Mouse (Mus musculus) hindbrain, embryonic 14.5 days (tissue): ENCODE measurements at regions not wholly inside any gene's neighbourhood (a gene's known extent, or its start where the extent isn't known, plus 50 kb on each side); places are given as distances from the start of the nearest gene placed in this dataset.

Source experiments
- ATAC-seq: fragments of 200-750 bp; cut with Nextera tagmentation; 2 replicates; pipeline ENCODE4 v1.8.0; 2017; ENCODE audit warnings: moderate number of reproducible peaks, mild to moderate bottlenecking, moderate TSS enrichment, moderate library complexity; ENCODE audit not compliant: low FRiP score
- DNase-seq: peaks from one replicate; pipeline ENCODE4 v3.0.0-alpha.2; 2015; ENCODE audit warnings: low spot score
- H3K27ac ChIP-seq: fragments of 300-500 bp; sonication (generic); 2 replicates; pipeline ENCODE4 v1.5.1; 2014; ENCODE audit warnings: mild to moderate bottlenecking, moderate library complexity
- H3K27me3 ChIP-seq: fragments of 300-500 bp; sonication (generic); 2 replicates; pipeline ENCODE4 v1.6.1; 2014; ENCODE audit warnings: mild to moderate bottlenecking, low read length, mixed read lengths; ENCODE audit not compliant: control insufficient read depth, insufficient read depth
- H3K36me3 ChIP-seq: fragments of 300-500 bp; sonication (generic); replicated peaks from 2 replicates; pipeline ENCODE4 v1.6.1; 2014; ENCODE audit not compliant: control insufficient read depth, insufficient read depth
- H3K4me1 ChIP-seq: fragments of 300-500 bp; sonication (generic); replicated peaks from 2 replicates; pipeline ENCODE4 v1.6.1; 2014; ENCODE audit warnings: antibody characterized with exemption, low read length, mixed read lengths; ENCODE audit not compliant: control insufficient read depth, insufficient read depth
- H3K4me2 ChIP-seq: fragments of 300-500 bp; sonication (generic); replicated peaks from 2 replicates; pipeline ENCODE4 v1.6.1; 2014; ENCODE audit warnings: mild to moderate bottlenecking, moderate library complexity
- H3K4me3 ChIP-seq: fragments of 300-500 bp; sonication (generic); replicated peaks from 2 replicates; pipeline ENCODE4 v1.5.1; 2014; ENCODE audit warnings: mild to moderate bottlenecking, low read length
- H3K9ac ChIP-seq: fragments of 300-500 bp; sonication (generic); 2 replicates; pipeline ENCODE4 v1.6.1; 2014
- H3K9me3 ChIP-seq: fragments of 300-500 bp; sonication (generic); 2 replicates; pipeline ENCODE4 v1.6.1; 2016; ENCODE audit warnings: low read length; ENCODE audit not compliant: control insufficient read depth
- WGBS: fragments of 180-500 bp; shearing (Covaris S2); extraction: QIAGEN DNeasy Blood & Tissue Kit; methylation state at CpG from one replicate; pipeline ENCODE4 v1.1.7; 2014; 5-methylcytosine and 5-hydroxymethylcytosine counted together

- Histone ChIP-seq H3K4me3 (no peak overlapping the region), H3K27me3 (no peaks in the 10 kb centered on the region; the same call in 1 of the 2 replicates), H3K4me2 (peak overlapping the region; percentile 15), H3K4me1 (peaks cover 27% of the 10 kb centered on the region), H3K36me3 (no peaks in the 10 kb centered on the region), H3K9ac (no peak overlapping the region), H3K27ac (peak overlapping the region; percentile 61), H3K9me3 (no peaks in the 10 kb centered on the region)
- WGBS, result 36% methylated on average over 18 of the region's 18 CpGs
- DNase-seq, result no peak
- ATAC-seq, result peak; percentile 59; the same call in 1 of the 2 replicates
Observed at GRCm38 (mm10) chr11:84725936-84726613, 93.2 kb downstream of the Mrm1 start.

- peaks cover 27% of the 10 kb centered on the region for H3K4me1 ChIP-seq
- H3K4me3 ChIP-seq, result no peak overlapping the region
- H3K27ac ChIP-seq, result peak overlapping the region; percentile 61
- ATAC-seq, result no peak
- H3K36me3 ChIP-seq, result no peaks in the 10 kb centered on the region
- WGBS, result 36% methylated on average over 11 of the region's 11 CpGs
- no peaks in the 10 kb centered on the region; the same call in 1 of the 2 replicates for H3K27me3 ChIP-seq
- no peak overlapping the region for H3K4me2 ChIP-seq
- no peak overlapping the region for H3K9ac ChIP-seq
- no peaks in the 10 kb centered on the region for H3K9me3 ChIP-seq
- DNase-seq, result no peak
Observed at GRCm38 (mm10) chr11:84725177-84725792, 94.0 kb downstream of the Mrm1 start.

- Histone ChIP-seq H3K27ac (peak overlapping the region; percentile 29; the same call in 1 of the 2 replicates), H3K9me3 (no peaks in the 10 kb centered on the region), H3K9ac (0 out of 2 replicates have a peak overlapping the region, but pooled peaks have one; percentile 18), H3K4me2 (peak overlapping the region; percentile 18), H3K4me1 (peaks cover 27% of the 10 kb centered on the region), H3K27me3 (no peaks in the 10 kb centered on the region; the same call in 1 of the 2 replicates), H3K4me3 (no peak overlapping the region), H3K36me3 (no peaks in the 10 kb centered on the region)
- DNase-seq, result peak; percentile 56
- no peak; the same call in 1 of the 2 replicates for ATAC-seq
- WGBS, result 5% methylated on average over 18 of the region's 18 CpGs
Observed at GRCm38 (mm10) chr11:84724080-84724479, 95.2 kb downstream of the Mrm1 start.

GRCm38 (mm10) chr11:84722658-84723201 lies 96.6 kb downstream of the Mrm1 start:
- H3K27me3 ChIP-seq, result no peaks in the 10 kb centered on the region; the same call in 1 of the 2 replicates
- 29% methylated on average over 12 of the region's 12 CpGs for WGBS
- no peak; the same call in 1 of the 2 replicates for ATAC-seq
- H3K36me3 ChIP-seq, result no peaks in the 10 kb centered on the region
- peak overlapping the region; percentile 64 for H3K27ac ChIP-seq
- H3K4me3 ChIP-seq, result no peak overlapping the region
- no peaks in the 10 kb centered on the region for H3K9me3 ChIP-seq
- no peak for DNase-seq
- no peak overlapping the region for H3K9ac ChIP-seq
- H3K4me1 ChIP-seq, result peaks cover 27% of the 10 kb centered on the region
- no peak overlapping the region for H3K4me2 ChIP-seq

- Histone ChIP-seq H3K9me3 (no peaks in the 10 kb centered on the region), H3K4me1 (peaks cover 27% of the 10 kb centered on the region), H3K9ac (no peak overlapping the region), H3K4me3 (no peak overlapping the region), H3K27ac (peak overlapping the region; percentile 64), H3K27me3 (no peaks in the 10 kb centered on the region; the same call in 1 of the 2 replicates), H3K36me3 (no peaks in the 10 kb centered on the region), H3K4me2 (no peak overlapping the region)
- ATAC-seq, result no peak
- 32% methylated on average over 3 of the region's 3 CpGs for WGBS
- DNase-seq, result no peak
Observed at GRCm38 (mm10) chr11:84721979-84722378, 97.3 kb downstream of the Mrm1 start.

- Histone ChIP-seq H3K4me1 (peaks cover 23% of the 10 kb centered on the region), H3K9me3 (no peaks in the 10 kb centered on the region), H3K4me2 (no peak overlapping the region), H3K36me3 (no peaks in the 10 kb centered on the region), H3K27ac (no peak overlapping the region), H3K27me3 (no peaks in the 10 kb centered on the region; the same call in 1 of the 2 replicates), H3K4me3 (no peak overlapping the region), H3K9ac (no peak overlapping the region)
- 75% methylated on average over 2 of the region's 2 CpGs for WGBS
- DNase-seq (no peak), ATAC-seq (no peak)
Observed at GRCm38 (mm10) chr11:84721150-84721549, 98.2 kb downstream of the Mrm1 start.

- H3K4me2 ChIP-seq, result no peak overlapping the region
- no peak overlapping the region for H3K9ac ChIP-seq
- ATAC-seq (no peak), DNase-seq (no peak)
- WGBS, result 83% methylated on average over 1 of the region's 1 CpGs
- no peak overlapping the region for H3K27ac ChIP-seq
- H3K36me3 ChIP-seq, result no peaks in the 10 kb centered on the region
- no peaks in the 10 kb centered on the region; the same call in 1 of the 2 replicates for H3K27me3 ChIP-seq
- peaks cover 10% of the 10 kb centered on the region for H3K4me1 ChIP-seq
- no peaks in the 10 kb centered on the region for H3K9me3 ChIP-seq
- no peak overlapping the region for H3K4me3 ChIP-seq
Observed at GRCm38 (mm10) chr11:84719781-84720180, 99.5 kb downstream of the Mrm1 start.

GRCm38 (mm10) chr11:84712731-84713130 lies 106.6 kb downstream of the Mrm1 start:
- Histone ChIP-seq H3K36me3 (no peaks in the 10 kb centered on the region), H3K27me3 (no peaks in the 10 kb centered on the region), H3K9ac (no peak overlapping the region), H3K9me3 (no peaks in the 10 kb centered on the region), H3K4me1 (peaks cover 6% of the 10 kb centered on the region), H3K4me2 (no peak overlapping the region), H3K4me3 (no peak overlapping the region), H3K27ac (no peak overlapping the region)
- ATAC-seq, result no peak
- WGBS, result 89% methylated on average over 6 of the region's 6 CpGs
- no peak for DNase-seq

- Histone ChIP-seq H3K27ac (no peak overlapping the region), H3K4me2 (no peak overlapping the region), H3K4me3 (no peak overlapping the region), H3K4me1 (peaks cover 14% of the 10 kb centered on the region), H3K27me3 (no peaks in the 10 kb centered on the region), H3K36me3 (no peaks in the 10 kb centered on the region), H3K9ac (no peak overlapping the region), H3K9me3 (no peaks in the 10 kb centered on the region)
- no peak for DNase-seq
- WGBS, result 28% methylated on average over 6 of the region's 6 CpGs
- no peak for ATAC-seq
Observed at GRCm38 (mm10) chr11:84711886-84712285, 107.4 kb downstream of the Mrm1 start.
